Mouse (Mus musculus) ES-E14 (cell line): ENCODE data around the gene 5730522E02Rik.

Experiments used
- CHD2 ChIP-seq: IDR thresholded peaks from 2 replicates; pipeline ENCODE4 v1.6.1; 2014; ENCODE audit warnings: mild to moderate bottlenecking, low read depth, low read length, inconsistent platforms
- HCFC1 ChIP-seq: IDR thresholded peaks from 2 replicates; pipeline ENCODE4 v1.6.1; 2012; ENCODE audit warnings: low read length, inconsistent platforms, borderline replicate concordance; ENCODE audit not compliant: insufficient read depth
- MAFK ChIP-seq: IDR thresholded peaks from 2 replicates; pipeline ENCODE4 v1.6.1; 2014; ENCODE audit warnings: mild to moderate bottlenecking, low read depth, low read length, inconsistent platforms; ENCODE audit not compliant: insufficient read depth
- ZC3H11A ChIP-seq: IDR thresholded peaks from 2 replicates; pipeline ENCODE4 v1.6.1; 2012; ENCODE audit warnings: low read depth, mild to moderate bottlenecking, inconsistent platforms, low read length, borderline replicate concordance

- TF ChIP-seq CHD2, result no peak
- no peak for TF ChIP-seq HCFC1
- TF ChIP-seq ZC3H11A, result no peak
- no peak for TF ChIP-seq MAFK
Measured at GRCm38 (mm10) chr11:26209811-26210581, 567 bp downstream of the 5730522E02Rik start.
